Mouse (Mus musculus) kidney, embryonic 14.5 days (tissue): Measurements from ENCODE around the gene Morn3. TPM values are rescaled to one million over a fixed set of nuclear protein-coding genes. Genes with fewer than 3 reads are reported as not detected.
A peak's percentile ranks its signal among the peaks of the same experiment; 100 is the strongest.

Experiments
- ATAC-seq: fragments of 200-750 bp; cut with Nextera tagmentation; 2 replicates; pipeline ENCODE4 v1.8.0; 2017; ENCODE audit warnings: moderate number of reproducible peaks, mild to moderate bottlenecking, moderate TSS enrichment, moderate library complexity; ENCODE audit not compliant: low FRiP score, low TSS enrichment
- H3K27ac ChIP-seq: fragments of 300-500 bp; sonication (generic); 2 replicates; pipeline ENCODE4 v1.5.1; 2014; ENCODE audit warnings: low read depth, mild to moderate bottlenecking, low read length, moderate library complexity, mixed read lengths
- H3K27me3 ChIP-seq: fragments of 300-500 bp; sonication (generic); 2 replicates; pipeline ENCODE4 v1.6.1; 2014; ENCODE audit warnings: mild to moderate bottlenecking, low read length; ENCODE audit not compliant: control insufficient read depth, insufficient read depth
- H3K36me3 ChIP-seq: fragments of 300-500 bp; sonication (generic); 2 replicates; pipeline ENCODE4 v1.6.1; 2014; ENCODE audit warnings: low read length, mixed read lengths; ENCODE audit not compliant: control insufficient read depth, insufficient read depth
- H3K4me1 ChIP-seq: fragments of 300-500 bp; sonication (generic); 2 replicates; pipeline ENCODE4 v1.6.1; 2014; ENCODE audit warnings: low read length, mixed read lengths; ENCODE audit not compliant: control insufficient read depth, insufficient read depth
- H3K4me2 ChIP-seq: fragments of 300-500 bp; sonication (generic); replicated peaks from 2 replicates; pipeline ENCODE4 v1.6.1; 2014; ENCODE audit warnings: low read depth, mild to moderate bottlenecking, low read length
- H3K4me3 ChIP-seq: fragments of 300-500 bp; sonication (generic); 2 replicates; pipeline ENCODE4 v1.5.1; 2014; ENCODE audit warnings: mild to moderate bottlenecking, low read length
- H3K9ac ChIP-seq: fragments of 300-500 bp; sonication (generic); 2 replicates; pipeline ENCODE4 v1.6.1; 2014; ENCODE audit warnings: low read depth, mild to moderate bottlenecking, low read length, moderate library complexity
- H3K9me3 ChIP-seq: fragments of 300-500 bp; sonication (generic); 2 replicates; pipeline ENCODE4 v1.6.1; 2016; ENCODE audit warnings: low read length; ENCODE audit not compliant: control insufficient read depth
- WGBS: fragments of 180-500 bp; shearing (Covaris S2); extraction: QIAGEN DNeasy Blood & Tissue Kit; methylation state at CpG from one replicate; pipeline ENCODE4 v1.1.7; 2014; 5-methylcytosine and 5-hydroxymethylcytosine counted together
- polyA plus RNA-seq: library from polyadenylated mRNA; unstranded; fragments of >200 nt; fragmentation: Nextera tagmentation; extraction: Ambion mirVana; gene quantifications from 2 replicates; pipeline ENCODE4 v1.2.1, GENCODE M21; 2014

The Morn3 gene
- 1.3 and 1.7 TPM in 2 replicates for polyA plus RNA-seq

DNA sequence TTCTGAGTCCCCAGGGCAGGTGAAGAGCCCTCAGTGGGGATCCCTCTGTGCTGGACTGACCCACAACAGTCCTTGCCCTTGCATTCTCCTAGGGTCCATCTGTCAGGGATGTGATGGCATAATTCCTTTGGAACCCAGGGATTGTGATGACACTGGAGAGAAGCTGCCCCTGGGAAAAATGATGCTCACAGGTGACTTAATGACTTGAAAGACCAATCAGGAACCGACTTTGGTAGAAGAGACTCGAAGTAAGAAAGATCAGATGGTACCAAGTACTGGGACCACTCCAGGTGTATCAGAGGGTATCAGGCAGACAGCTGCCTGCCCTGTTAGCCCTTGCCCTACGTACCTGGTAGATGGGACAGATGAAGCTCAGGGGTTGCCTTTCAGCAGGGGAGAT, at the start of gene Morn3:
Morn3 (minus strand) TSS at position 101 of the 400 bp plus-strand sequence.
- H3K4me2 ChIP-seq, result no peak within 1 kb of the TSS
- no peaks in the 10 kb centered on the region for H3K4me1 ChIP-seq
- no peaks in the 10 kb centered on the region for H3K36me3 ChIP-seq
- no peaks in the 10 kb centered on the region for H3K27me3 ChIP-seq
- 84% methylated on average over 3 of the region's 3 CpGs for WGBS
- no peak within 1 kb of the TSS for H3K27ac ChIP-seq
- no peak within 1 kb of the TSS for H3K4me3 ChIP-seq
- 0 out of 2 replicates have a peak, but pooled peaks cover 2% of the 10 kb centered on the region for H3K9me3 ChIP-seq
- no peak for ATAC-seq
- no peak within 1 kb of the TSS for H3K9ac ChIP-seq

DNA sequence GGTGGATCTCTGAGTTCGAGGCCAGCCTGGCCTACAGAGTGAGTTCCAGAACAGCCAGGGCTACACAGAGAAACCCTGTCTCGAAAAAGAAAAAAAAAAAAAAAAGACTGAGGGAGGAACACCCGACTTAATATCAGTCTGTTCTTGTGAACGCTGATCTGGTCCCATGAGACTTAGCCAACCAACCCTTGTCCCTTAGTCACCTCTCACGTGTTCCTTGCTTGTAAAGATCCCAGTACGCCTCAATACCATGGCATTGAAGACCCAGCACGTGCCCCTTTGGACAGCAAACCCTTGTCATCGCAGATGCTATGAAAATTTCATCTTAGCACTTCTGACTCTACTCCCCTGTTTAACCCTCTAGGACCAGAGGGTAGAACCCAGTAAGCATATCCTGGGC, 49.5 kb upstream of the Morn3 start:
- Histone ChIP-seq H3K4me1 (peaks cover 5% of the 10 kb centered on the region; the same call in 1 of the 2 replicates), H3K27me3 (no peaks in the 10 kb centered on the region), H3K4me2 (no peak overlapping the region), H3K27ac (no peak overlapping the region), H3K9ac (no peak overlapping the region), H3K36me3 (peaks cover 6% of the 10 kb centered on the region; the same call in 1 of the 2 replicates), H3K9me3 (no peaks in the 10 kb centered on the region), H3K4me3 (no peak overlapping the region)
- WGBS, result 93% methylated on average over 8 of the region's 8 CpGs
- no peak for ATAC-seq

DNA sequence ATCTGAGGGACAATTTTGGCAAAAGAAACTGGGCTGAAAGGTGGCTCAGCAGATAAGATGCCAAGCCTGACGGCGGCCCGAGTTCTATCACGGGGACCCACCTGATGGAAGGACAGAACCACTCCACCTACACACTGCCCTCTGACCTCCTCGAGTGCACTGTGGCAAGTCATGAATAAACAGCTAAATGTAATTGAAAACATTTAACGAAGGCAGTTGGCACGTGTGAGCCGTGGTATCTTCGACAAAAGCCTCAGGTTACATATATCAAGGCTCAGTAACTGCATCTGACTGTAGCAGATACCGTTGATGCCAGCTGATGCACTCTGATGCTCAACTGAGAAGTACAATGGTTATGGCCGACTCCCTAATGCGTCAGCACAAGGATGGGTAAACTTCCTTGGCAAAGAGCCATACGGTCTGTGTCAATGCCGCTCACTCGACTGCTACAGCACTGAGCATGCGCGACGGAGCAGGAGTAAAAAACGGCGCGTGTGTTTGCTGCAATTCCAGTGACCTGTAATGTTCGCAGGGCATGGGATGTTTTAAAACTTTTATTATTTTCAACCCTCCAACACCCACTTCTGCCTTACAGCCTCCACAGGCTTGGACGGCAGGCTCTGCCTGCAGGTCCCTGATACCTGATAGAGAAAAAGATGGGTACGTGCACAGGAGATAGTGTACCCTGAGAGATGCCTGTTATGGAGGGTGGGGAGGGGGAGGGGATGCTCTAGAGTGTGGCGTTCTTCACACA, 47.6 kb upstream of the Morn3 start:
- Histone ChIP-seq H3K27me3 (no peaks in the 10 kb centered on the region), H3K4me2 (peak overlapping the region; percentile 21; the same call in 1 of the 2 replicates), H3K9me3 (peaks cover 2% of the 10 kb centered on the region; the same call in 1 of the 2 replicates), H3K4me3 (no peak overlapping the region), H3K4me1 (peaks cover 5% of the 10 kb centered on the region; the same call in 1 of the 2 replicates), H3K9ac (no peak overlapping the region), H3K27ac (no peak overlapping the region), H3K36me3 (peaks cover 2% of the 10 kb centered on the region; the same call in 1 of the 2 replicates)
- no peak for ATAC-seq
- 60% methylated on average over 25 of the region's 25 CpGs for WGBS

DNA sequence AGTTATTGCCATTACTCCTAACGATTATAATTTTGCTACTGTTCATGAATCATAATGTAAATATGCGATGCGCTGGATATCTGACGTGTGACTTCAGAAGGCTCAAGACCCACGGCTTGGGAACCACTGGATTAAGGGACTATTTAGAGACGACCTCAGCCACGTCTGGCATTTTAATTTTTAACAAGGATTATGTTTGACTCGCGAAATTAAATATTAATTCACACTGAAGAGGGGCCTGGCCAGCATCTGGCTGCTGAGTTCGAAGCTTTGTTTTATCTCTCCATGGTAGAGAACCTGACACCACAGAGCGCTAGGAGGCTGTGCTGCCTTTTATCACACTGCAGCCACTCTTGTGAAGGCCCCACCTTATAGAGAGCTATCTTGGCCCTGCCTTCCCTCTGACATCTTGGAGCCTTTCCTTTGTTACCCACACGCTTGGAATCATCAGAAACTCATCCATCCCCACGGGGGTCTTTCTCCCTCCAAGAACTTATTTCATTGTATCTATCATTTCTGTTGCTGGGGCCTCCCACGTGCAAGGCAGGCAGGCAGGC, 46.3 kb upstream of the Morn3 start:
- no peak overlapping the region for H3K9ac ChIP-seq
- ATAC-seq, result no peak
- H3K4me2 ChIP-seq, result no peak overlapping the region
- peaks cover 2% of the 10 kb centered on the region; the same call in 1 of the 2 replicates for H3K9me3 ChIP-seq
- no peak overlapping the region for H3K4me3 ChIP-seq
- no peak overlapping the region for H3K27ac ChIP-seq
- 83% methylated on average over 14 of the region's 14 CpGs for WGBS
- no peaks in the 10 kb centered on the region for H3K36me3 ChIP-seq
- H3K27me3 ChIP-seq, result no peaks in the 10 kb centered on the region
- peaks cover 5% of the 10 kb centered on the region; the same call in 1 of the 2 replicates for H3K4me1 ChIP-seq

DNA sequence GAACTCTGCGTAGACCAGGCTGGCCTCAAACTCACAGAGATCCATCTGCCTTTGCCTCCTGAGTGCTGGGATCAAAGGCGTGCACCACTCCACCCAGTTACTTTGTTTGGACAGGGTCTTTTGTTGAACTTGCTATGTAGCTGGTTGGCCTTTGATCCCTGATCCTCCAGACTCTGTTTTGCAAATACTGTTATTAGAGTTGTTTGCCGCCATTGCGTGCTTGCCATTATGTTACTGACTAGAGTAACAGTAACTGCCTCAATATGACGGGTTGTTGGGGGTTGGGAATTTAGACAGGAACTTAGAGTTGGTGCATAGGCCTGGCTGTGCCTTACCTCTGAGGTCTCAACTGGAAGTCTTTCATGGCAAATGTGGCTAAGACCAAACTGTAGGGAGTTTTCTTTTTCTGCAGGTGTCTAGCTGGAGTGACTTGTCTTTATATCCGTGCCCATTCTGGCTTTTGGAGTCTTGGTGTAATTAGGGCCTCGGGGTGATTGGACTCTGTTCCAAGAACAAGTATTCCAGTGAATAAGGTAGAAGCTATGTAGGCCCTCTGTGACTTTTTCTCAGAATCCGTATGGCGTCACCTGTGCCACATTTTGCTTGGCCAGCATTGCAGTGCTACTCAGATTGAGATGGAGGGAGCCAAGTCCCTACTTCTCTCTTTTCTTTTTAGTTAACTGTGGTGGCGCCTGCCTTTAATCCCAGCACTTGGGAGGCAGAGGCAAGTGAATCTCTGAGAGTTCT, 43.9 kb upstream of the Morn3 start:
- no peak for ATAC-seq
- no peak overlapping the region for H3K9ac ChIP-seq

DNA sequence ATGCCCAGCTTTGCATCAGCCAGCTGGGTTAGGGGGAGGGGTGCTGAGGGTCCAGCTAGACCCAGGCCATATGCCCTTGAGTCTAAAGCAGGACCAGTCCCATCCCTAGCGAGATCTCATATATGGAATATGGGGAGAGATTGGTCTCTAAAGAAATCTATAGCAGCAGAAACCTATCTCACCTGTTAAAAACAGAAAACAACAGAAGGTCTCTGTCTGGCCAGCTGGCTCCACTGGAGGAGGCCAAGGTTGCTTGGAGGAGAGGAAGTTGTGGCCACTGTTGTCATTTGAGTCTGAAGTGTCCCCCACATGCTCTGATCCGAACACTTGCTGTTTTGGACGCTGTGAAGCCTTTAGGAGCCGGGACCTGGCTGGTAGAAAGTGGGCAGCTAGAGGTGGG, 42.0 kb upstream of the Morn3 start:
- Histone ChIP-seq H3K27ac (no peak overlapping the region), H3K36me3 (no peaks in the 10 kb centered on the region), H3K9me3 (peaks cover 2% of the 10 kb centered on the region; the same call in 1 of the 2 replicates), H3K4me1 (no peaks in the 10 kb centered on the region; the same call in 1 of the 2 replicates), H3K9ac (no peak overlapping the region), H3K27me3 (no peaks in the 10 kb centered on the region), H3K4me3 (no peak overlapping the region), H3K4me2 (no peak overlapping the region)
- ATAC-seq, result no peak
- 89% methylated on average over 4 of the region's 4 CpGs for WGBS

More for the DNA sequence above, 43.9 kb upstream of the Morn3 start:
- no peak overlapping the region for H3K4me3 ChIP-seq
- no peaks in the 10 kb centered on the region for H3K27me3 ChIP-seq
- H3K4me2 ChIP-seq, result no peak overlapping the region
- peaks cover 2% of the 10 kb centered on the region; the same call in 1 of the 2 replicates for H3K9me3 ChIP-seq
- H3K36me3 ChIP-seq, result no peaks in the 10 kb centered on the region
- WGBS, result 90% methylated on average over 10 of the region's 10 CpGs
- no peak overlapping the region for H3K27ac ChIP-seq
- peaks cover 5% of the 10 kb centered on the region; the same call in 1 of the 2 replicates for H3K4me1 ChIP-seq

DNA sequence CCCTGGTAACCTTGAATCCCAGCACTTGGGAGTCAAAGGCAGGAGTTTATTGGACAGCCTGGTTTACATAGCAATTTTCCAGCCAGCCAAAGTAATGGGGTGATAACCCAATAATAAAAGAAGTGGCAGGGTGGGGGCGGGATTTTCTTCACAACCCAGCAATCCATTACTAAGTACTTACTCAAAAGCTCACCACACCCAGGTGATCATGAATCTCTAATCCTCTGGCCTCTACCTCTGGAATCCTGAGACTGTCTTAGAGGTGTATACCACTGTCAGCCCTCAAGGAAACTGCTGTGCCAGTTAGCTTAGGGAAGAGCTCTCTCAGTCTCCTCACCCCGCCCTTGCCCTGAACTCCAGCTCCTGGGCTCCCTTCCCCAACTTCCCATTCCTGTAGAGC, 39.7 kb upstream of the Morn3 start:
- Histone ChIP-seq H3K4me3 (no peak overlapping the region), H3K9me3 (peaks cover 2% of the 10 kb centered on the region; the same call in 1 of the 2 replicates), H3K4me1 (peaks cover 4% of the 10 kb centered on the region), H3K9ac (no peak overlapping the region), H3K4me2 (no peak overlapping the region), H3K36me3 (no peaks in the 10 kb centered on the region), H3K27ac (no peak overlapping the region), H3K27me3 (no peaks in the 10 kb centered on the region)
- 86% methylated on average over 2 of the region's 2 CpGs for WGBS
- ATAC-seq, result no peak

DNA sequence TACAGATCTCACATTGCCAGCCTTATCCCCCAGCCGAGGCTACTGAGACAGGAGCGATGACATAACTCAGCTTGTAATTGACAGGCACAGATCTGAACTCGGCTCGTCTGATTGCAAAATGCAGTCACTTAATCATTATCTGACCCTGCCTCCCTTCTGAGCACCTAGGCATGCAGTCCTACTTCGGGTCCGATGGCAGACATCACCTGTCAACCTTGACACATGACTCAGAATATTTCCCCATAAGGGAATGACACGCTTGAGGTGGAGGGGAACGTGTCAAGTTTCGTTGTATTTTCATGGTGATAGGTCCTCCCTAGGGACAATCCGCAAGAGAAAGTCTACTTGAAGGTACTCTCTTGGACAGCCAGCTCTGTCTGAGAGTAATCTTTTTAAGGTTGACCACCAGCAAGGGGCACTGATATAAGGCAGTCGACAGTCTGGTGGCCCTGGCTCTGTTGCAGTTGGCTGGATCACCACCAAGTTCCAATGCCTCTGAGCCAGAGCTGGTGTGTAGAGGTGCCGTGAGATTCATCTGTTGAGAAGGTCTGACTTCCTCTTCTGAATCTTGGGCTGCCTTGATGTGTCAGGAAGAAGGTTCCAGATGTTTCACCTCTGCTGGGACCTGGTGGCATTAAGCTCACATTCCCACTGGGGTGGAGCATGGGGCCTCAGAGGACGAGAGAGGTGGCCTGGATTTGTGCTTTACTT, 36.7 kb upstream of the Morn3 start:
- H3K27ac ChIP-seq, result no peak overlapping the region
- peaks cover 4% of the 10 kb centered on the region for H3K4me1 ChIP-seq
- 44% methylated on average over 13 of the region's 13 CpGs for WGBS
- peaks cover 3% of the 10 kb centered on the region; the same call in 1 of the 2 replicates for H3K9me3 ChIP-seq
- no peak overlapping the region for H3K4me2 ChIP-seq
- no peaks in the 10 kb centered on the region for H3K27me3 ChIP-seq
- H3K4me3 ChIP-seq, result no peak overlapping the region
- no peaks in the 10 kb centered on the region for H3K36me3 ChIP-seq
- ATAC-seq, result no peak
- H3K9ac ChIP-seq, result no peak overlapping the region
